Mouse (Mus musculus) forebrain, embryonic 14.5 days (tissue): ENCODE measurements around the gene Sbsn. TPM values are rescaled to one million over a fixed set of nuclear protein-coding genes. Genes with fewer than 3 reads are reported as not detected.
A peak's percentile ranks its signal among the peaks of the same experiment; 100 is the strongest.
"Not testable (repeated sequence)": the region's sequence is repeated elsewhere in the genome, so short reads cannot be mapped to it uniquely, and the experiment has no call there.

ENCODE experiments used
- ATAC-seq: fragments of 200-750 bp; cut with Nextera tagmentation; 2 replicates; pipeline ENCODE4 v1.8.0; 2017; ENCODE audit warnings: mild to moderate bottlenecking, moderate library complexity
- DNase-seq: peaks from one replicate; pipeline ENCODE4 v3.0.0-alpha.2; 2015; ENCODE audit warnings: low spot score
- H3K27ac ChIP-seq: fragments of 300-500 bp; sonication (generic); 2 replicates; pipeline ENCODE4 v1.5.1; 2014; ENCODE audit warnings: low read depth, mild to moderate bottlenecking, control low read depth, low read length, moderate library complexity
- H3K27me3 ChIP-seq: fragments of 300-500 bp; sonication (generic); replicated peaks from 2 replicates; pipeline ENCODE4 v1.6.1; 2014; ENCODE audit warnings: low read length, control low read depth, mixed read lengths; ENCODE audit not compliant: control insufficient read depth, insufficient read depth
- H3K36me3 ChIP-seq: fragments of 300-500 bp; sonication (generic); 2 replicates; pipeline ENCODE4 v1.6.1; 2014; ENCODE audit warnings: low read length, control low read depth; ENCODE audit not compliant: control insufficient read depth, insufficient read depth
- H3K4me1 ChIP-seq: fragments of 300-500 bp; sonication (generic); 2 replicates; pipeline ENCODE4 v1.6.1; 2014; ENCODE audit warnings: antibody characterized with exemption, low read length, control low read depth; ENCODE audit not compliant: control insufficient read depth, insufficient read depth
- H3K4me2 ChIP-seq: fragments of 300-500 bp; sonication (generic); 2 replicates; pipeline ENCODE4 v1.6.1; 2014; ENCODE audit warnings: mild to moderate bottlenecking, control low read depth, low read length
- H3K4me3 ChIP-seq: fragments of 300-500 bp; sonication (generic); 2 replicates; pipeline ENCODE4 v1.5.1; 2014; ENCODE audit warnings: low read depth, low read length, control low read depth
- H3K9ac ChIP-seq: fragments of 300-500 bp; sonication (generic); 2 replicates; pipeline ENCODE4 v1.6.1; 2014; ENCODE audit warnings: mild to moderate bottlenecking, low read length, control low read depth, moderate library complexity
- H3K9me3 ChIP-seq: fragments of 300-500 bp; sonication (generic); replicated peaks from 2 replicates; pipeline ENCODE4 v1.6.1; 2016; ENCODE audit warnings: low read length, control low read depth, mixed read lengths; ENCODE audit not compliant: control insufficient read depth
- WGBS: fragments of 180-500 bp; shearing (Covaris S2); extraction: QIAGEN DNeasy Blood & Tissue Kit; methylation state at CpG from one replicate; pipeline ENCODE4 v1.1.7; 2014; 5-methylcytosine and 5-hydroxymethylcytosine counted together
- polyA plus RNA-seq: library from polyadenylated mRNA; unstranded; fragments of >200 nt; fragmentation: Nextera tagmentation; extraction: Ambion mirVana; gene quantifications from 2 replicates; pipeline ENCODE4 v1.2.1, GENCODE M21; 2014

Sbsn gene
- polyA plus RNA-seq, 1 experiment from 2014 or later: 1.3 TPM

DNA sequence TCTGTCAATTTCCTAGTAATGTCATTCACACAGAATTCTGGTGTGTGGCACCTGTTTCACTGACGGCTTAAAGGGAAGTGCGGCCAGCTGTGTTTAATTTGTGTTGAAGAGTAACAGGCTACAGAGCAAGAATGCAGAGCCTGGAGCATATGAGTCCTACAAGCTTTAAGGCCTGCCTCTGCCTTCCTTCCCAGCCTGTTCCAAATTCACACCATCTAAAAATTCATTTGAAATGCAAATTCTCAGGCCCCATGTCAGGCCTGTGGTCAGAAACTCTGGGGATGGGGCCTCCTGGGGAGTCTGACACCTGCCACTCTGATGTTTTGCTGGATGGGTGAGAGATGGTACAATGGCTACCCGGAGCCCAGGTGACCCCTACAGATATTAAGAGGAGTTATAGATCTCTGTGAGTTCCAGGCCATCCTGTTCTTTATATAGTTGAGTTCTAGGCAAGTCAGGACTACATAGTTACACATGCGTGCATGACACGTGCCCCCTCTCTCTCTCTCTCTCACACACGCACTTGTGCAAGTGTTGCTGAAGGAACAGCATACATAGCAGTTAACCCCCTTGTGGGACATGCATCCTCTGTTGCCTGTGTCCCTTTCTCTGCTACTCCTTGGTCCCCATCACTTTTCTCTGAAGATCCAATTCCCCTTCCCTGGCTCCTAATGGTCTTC lies 27.9 kb upstream of the Sbsn start:
- 72% methylated on average over 6 of the region's 6 CpGs for WGBS

DNA sequence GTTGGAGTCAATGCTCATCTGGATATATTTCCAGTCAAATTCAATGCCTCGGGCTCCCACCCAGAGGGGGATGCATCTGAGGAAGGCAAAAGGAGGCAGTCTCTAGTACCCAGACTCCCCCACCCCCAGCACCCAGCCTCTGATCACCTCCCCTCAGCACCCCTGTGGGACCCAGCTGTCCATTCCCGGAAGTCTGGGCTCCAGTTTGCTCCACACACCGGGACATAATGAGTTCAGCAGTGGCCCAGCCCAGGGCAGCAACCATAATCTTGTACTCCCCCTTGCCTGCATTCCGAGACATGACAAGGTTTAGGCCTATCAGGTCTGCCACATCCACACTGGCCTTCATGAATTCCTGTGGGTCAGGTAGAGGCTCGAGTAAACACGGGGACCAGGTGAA lies 23.1 kb upstream of the Sbsn start:
- Histone ChIP-seq H3K36me3 (peaks cover 22% of the 10 kb centered on the region), H3K9me3 (no peaks in the 10 kb centered on the region), H3K4me2 (peak overlapping the region; percentile 84), H3K4me1 (peaks cover 17% of the 10 kb centered on the region), H3K27ac (no peak overlapping the region), H3K27me3 (no peaks in the 10 kb centered on the region), H3K4me3 (peak overlapping the region; percentile 80; the same call in 1 of the 2 replicates), H3K9ac (peak overlapping the region; percentile 90)
- 89% methylated on average over 6 of the region's 6 CpGs for WGBS
- no peak for ATAC-seq
- DNase-seq: no peak

More for the DNA sequence above, 27.9 kb upstream of the Sbsn start:
- Histone ChIP-seq H3K4me2 (no peak overlapping the region), H3K4me3 (no peak overlapping the region), H3K9me3 (no peaks in the 10 kb centered on the region), H3K27ac (no peak overlapping the region), H3K36me3 (peaks cover 8% of the 10 kb centered on the region), H3K9ac (no peak overlapping the region), H3K4me1 (peaks cover 4% of the 10 kb centered on the region; the same call in 1 of the 2 replicates), H3K27me3 (no peaks in the 10 kb centered on the region)
- DNase-seq: no peak
- ATAC-seq: no peak

DNA sequence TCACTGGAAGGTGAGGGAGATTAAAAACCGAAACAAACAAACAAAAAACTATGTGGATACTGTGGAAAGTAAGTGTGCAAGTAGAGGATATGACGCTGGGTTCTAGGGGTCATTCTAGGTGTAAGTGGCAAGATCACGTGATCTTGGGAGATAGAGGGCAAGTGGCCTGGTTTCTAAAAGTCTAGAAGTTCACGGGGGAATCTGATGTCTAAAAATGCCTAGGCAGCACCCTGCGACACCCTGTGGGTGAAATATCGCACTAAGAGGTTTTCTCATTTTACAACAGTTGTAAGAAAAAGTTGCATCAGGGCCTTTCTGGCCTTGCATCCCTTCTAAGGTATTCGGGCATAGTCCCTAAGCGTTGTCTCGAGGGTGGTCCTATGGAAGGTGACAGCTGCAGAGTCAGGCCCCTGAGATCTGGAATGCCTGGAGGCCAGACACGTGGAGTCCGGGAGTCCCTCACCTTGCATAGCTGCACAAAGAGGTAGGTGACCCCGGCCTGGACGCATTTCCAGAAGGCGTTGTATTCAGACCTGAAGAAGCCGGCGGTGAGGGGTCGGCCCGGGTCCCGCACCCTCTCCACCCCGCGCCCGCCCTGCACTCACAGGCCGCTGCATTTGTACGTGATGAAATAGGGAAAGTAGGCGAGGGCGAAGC lies 22.4 kb upstream of the Sbsn start:
- Histone ChIP-seq H3K9me3 (no peaks in the 10 kb centered on the region), H3K4me3 (peak overlapping the region; percentile 80), H3K27me3 (no peaks in the 10 kb centered on the region), H3K4me1 (peaks cover 17% of the 10 kb centered on the region), H3K4me2 (peak overlapping the region; percentile 84), H3K27ac (peak overlapping the region; percentile 90), H3K9ac (peak overlapping the region; percentile 90), H3K36me3 (peaks cover 26% of the 10 kb centered on the region)
- 8% methylated on average over 26 of the region's 26 CpGs for WGBS
- ATAC-seq (peak; percentile 55), DNase-seq (no peak)

DNA sequence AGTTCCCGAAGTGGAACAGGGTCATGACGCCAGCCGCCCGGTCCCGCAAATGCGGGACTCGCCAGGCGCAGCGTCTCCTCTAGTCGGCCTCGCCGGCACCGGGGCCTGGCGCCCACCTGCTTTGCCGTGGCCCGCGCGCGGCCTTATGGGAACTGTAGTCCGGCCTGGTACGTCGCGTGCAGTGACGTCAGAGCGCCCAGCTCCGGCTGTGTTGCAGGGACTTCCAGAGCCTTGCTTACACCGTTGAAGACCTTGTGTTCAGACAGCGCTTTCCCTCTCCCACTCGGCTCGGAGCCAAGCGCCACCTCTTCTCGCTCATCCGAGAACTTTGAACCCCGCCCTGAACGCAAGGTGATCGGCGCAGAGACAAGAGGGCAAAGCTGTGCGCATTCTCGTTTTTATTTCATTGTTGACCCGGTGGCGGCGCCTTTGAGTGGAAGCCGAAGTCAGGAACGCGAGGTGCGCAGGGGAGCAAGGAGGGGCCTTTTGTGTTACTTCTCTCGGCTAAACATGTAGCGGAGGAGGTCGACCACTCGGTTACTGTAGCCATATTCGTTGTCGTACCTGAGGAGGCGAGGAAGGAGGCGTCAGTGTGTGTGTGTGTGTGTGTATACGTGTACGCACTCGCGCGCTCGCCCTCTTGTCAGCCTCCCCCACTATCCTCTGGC lies 21.7 kb upstream of the Sbsn start, which contains the start of gene Tmem147:
TSS of gene Tmem147 (minus strand) at position 145 of the 668 bp plus-strand sequence.
- Histone ChIP-seq H3K27ac (peak within 1 kb of the TSS; percentile 90), H3K4me3 (peak within 1 kb of the TSS; percentile 80), H3K9me3 (no peaks in the 10 kb centered on the region), H3K4me2 (peak within 1 kb of the TSS; percentile 84), H3K9ac (peak within 1 kb of the TSS; percentile 90), H3K27me3 (no peaks in the 10 kb centered on the region), H3K36me3 (peaks cover 32% of the 10 kb centered on the region), H3K4me1 (peaks cover 17% of the 10 kb centered on the region)
- ATAC-seq: peak; percentile 98
- under 1% methylated on average over 60 of the region's 60 CpGs for WGBS
- peak; percentile 98 for DNase-seq

DNA sequence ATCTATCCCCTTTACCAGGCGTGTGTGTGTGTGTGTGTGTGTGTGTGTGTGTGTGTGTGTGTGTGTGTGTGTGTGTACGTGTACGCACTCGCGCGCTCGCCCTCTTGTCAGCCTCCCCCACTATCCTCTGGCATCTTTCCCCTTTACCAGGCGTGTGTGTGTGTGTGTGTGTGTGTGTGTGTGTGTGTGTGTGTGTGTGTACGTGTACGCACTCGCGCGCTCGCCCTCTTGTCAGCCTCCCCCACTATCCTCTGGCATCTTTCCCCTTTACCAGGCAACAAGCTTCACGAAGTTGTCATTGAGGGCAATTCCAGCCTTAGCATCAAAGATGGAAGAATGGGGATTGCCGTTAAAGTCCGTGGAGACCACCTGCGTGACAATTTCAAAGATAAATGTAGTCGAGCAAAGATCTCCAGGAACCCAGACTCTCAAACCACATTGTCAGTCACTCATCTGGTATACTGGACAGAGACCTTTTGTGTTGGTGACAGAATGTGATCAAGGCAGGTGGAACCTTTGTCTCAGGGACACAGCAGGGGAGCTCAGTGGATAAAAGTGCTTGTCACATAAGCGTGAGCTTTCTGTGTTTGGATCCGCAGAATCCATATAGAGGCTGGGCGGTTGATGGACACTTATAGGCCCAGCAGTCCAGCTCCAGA lies 21.1 kb upstream of the Sbsn start:
- peak overlapping the region; percentile 80 for H3K4me3 ChIP-seq
- H3K27me3 ChIP-seq, H3K9me3 ChIP-seq: not testable (repeated sequence)
- peak; percentile 24 for ATAC-seq
- peaks cover 32% of the 10 kb centered on the region for H3K36me3 ChIP-seq
- 6% methylated on average over 13 of the region's 22 CpGs for WGBS
- peak overlapping the region; percentile 90 for H3K27ac ChIP-seq
- H3K9ac ChIP-seq: peak overlapping the region; percentile 90
- DNase-seq: peak; percentile 16
- peaks cover 17% of the 10 kb centered on the region for H3K4me1 ChIP-seq
- peak overlapping the region; percentile 84 for H3K4me2 ChIP-seq

DNA sequence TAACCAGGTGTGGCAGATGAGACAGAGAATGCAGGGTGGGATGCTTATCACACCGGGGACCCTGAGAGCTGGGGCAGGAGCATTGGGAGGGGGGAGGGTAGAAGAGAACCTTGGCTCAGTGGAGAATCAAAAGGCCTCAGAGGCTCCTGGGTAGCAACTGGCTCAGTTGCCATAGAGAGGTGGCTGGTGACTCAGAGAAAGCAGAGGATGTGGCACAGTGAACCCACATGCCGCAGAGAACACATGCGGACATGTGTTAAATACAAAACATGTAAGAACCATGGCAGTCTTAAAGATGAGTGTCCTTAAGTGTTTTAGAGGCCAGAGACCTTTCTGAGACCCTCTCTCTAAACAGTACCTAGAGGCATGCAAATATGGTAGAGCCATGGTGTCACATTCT lies 15.1 kb upstream of the Sbsn start:
- peaks cover 52% of the 10 kb centered on the region for H3K36me3 ChIP-seq
- no peak overlapping the region for H3K4me2 ChIP-seq
- no peaks in the 10 kb centered on the region for H3K9me3 ChIP-seq
- DNase-seq (no peak), ATAC-seq (no peak)
- H3K27me3 ChIP-seq: no peaks in the 10 kb centered on the region
- no peak overlapping the region for H3K9ac ChIP-seq
- H3K27ac ChIP-seq: no peak overlapping the region
- no peaks in the 10 kb centered on the region; the same call in 1 of the 2 replicates for H3K4me1 ChIP-seq
- 89% methylated on average over 3 of the region's 3 CpGs for WGBS
- no peak overlapping the region for H3K4me3 ChIP-seq

DNA sequence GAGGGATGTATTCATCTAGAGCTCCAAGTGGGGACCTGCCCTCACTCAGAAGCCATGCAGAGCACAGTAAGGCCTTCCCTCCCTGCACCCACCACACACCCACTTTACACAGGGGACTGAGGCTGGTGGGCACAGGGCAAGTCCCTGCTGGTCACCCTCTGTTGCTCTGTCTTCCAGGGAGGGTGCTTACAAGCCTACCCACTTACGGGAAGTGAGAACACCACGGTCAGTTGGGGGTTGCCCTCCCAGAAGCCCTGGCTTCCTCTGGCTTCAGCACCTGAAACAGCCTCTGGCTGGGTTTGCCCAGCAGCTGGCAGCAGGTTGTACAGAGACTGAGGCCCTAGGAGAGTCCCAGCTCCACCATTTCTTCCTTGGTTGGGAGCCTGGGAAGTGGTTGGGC lies 8.7 kb upstream of the Sbsn start:
- 71% methylated on average over 2 of the region's 2 CpGs for WGBS
- H3K4me2 ChIP-seq, H3K27me3 ChIP-seq, H3K4me3 ChIP-seq, ATAC-seq, H3K4me1 ChIP-seq, H3K9me3 ChIP-seq, H3K27ac ChIP-seq, DNase-seq, H3K9ac ChIP-seq: not testable (repeated sequence)
- 0 out of 2 replicates have a peak, but pooled peaks cover 10% of the 10 kb centered on the region for H3K36me3 ChIP-seq

DNA sequence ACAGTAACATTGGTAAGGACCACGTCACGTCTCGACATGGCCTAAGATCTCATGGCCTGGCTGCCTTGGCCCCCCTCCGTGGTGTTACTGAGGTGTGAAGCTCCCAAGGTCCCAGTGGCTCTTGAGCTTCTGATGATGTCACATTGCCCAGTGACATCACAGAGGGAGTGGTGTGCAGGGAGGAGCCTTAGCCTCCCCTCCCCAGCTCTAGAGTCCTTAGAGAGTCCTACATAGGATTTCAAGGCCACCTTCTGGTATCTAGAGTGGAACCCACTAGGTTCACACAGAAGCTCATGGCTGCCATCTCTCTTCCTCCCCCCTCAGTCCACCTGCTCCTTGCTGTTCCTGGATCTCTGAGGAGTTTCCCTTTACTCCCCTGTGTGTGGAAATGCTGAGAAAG lies 7.7 kb upstream of the Sbsn start, which contains the start of gene Gapdhs:
TSS of gene Gapdhs (minus strand) at position 65 of the 400 bp plus-strand sequence.
- H3K4me3 ChIP-seq, H3K9me3 ChIP-seq, H3K27ac ChIP-seq, H3K9ac ChIP-seq, H3K36me3 ChIP-seq, ATAC-seq, H3K4me1 ChIP-seq, H3K27me3 ChIP-seq, DNase-seq, H3K4me2 ChIP-seq: not testable (repeated sequence)
- WGBS: no CpG with 5 or more reads among the region's 4 CpGs
